Mouse (Mus musculus) CD4-positive, CD25-positive, alpha-beta regulatory T cell, adult 2 months (primary cell): ENCODE data around the gene Map3k21.

Source experiments
- DNase-seq: peaks from one replicate; pipeline ENCODE4 v3.0.0-alpha.2; 2012; ENCODE audit warnings: low read depth, low spot score

Gene Map3k21

GRCm38 (mm10) chr8:125910365-125911228, at the start of gene Map3k21:
Gene Map3k21 (plus strand): TSS chr8:125910450.
- no peak for DNase-seq

DNA sequence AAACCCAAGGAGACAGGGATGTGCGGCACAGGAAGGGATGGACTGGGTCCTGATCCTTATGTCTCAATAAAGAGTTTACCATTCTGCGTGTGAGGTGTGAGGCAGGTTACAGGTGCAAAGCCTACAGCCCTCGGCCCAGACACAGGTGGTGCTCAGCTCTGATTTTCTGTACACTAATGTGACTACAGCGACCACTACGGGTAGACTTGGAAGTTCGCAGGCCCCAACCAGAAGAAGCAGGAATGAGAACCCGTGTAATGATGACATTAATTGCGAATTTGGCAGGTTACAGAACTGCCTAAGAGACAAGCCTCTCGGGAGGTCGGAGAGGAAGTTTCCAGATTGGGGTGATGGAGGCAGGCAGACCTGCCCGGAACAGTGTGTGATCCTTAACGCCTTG, 44.1 kb upstream of the Map3k21 start:
- no peak for DNase-seq

DNA sequence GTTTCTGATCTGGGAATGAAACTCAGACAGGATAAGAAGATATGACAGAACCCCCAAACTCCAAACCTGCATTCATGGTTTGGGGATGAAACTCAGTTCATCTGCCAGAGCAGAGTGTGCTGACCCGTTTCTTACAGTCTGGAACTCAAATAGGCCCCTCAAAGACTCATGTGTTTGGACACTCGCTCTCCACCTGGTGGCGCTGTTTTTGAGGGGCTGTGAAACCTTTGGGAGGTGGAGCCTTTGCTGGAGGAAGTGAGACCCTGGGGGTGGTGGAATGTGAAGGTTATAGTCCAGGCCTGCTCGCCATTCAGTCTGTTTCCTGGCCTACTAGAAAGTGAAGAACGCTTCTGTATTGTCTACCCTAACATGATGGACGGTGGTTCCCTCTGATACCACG, 41.7 kb upstream of the Map3k21 start:
- DNase-seq = no peak

GRCm38 (mm10) chr8:125869739-125870138, 40.5 kb upstream of the Map3k21 start:
- no peak for DNase-seq

GRCm38 (mm10) chr8:125870179-125870702, 40.0 kb upstream of the Map3k21 start:
- DNase-seq = no peak

DNA sequence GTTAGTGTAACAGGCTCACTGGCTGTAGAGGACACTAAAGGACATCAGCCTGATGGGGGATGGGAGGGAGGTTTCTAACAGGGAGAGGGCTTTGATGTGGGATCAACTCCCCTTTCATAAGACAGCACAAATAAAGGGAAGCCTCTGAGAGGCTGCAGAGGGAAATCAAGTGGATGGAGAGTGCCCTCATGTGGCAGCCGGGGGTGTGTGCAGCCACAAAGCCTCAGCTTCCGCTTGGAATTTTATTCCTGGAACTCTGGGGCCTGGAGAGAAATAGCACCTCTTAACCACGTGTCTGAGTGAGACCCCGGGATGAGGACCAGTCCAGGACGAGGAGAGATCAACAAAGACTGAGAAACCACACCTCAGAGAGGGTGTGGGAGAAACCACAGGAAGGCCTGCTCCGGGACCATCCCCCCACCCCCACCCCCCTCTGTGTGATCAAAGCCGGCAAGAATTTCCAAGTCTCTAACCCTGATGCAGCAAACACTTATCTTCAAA, 39.4 kb upstream of the Map3k21 start:
- DNase-seq = peak; percentile 56

DNA sequence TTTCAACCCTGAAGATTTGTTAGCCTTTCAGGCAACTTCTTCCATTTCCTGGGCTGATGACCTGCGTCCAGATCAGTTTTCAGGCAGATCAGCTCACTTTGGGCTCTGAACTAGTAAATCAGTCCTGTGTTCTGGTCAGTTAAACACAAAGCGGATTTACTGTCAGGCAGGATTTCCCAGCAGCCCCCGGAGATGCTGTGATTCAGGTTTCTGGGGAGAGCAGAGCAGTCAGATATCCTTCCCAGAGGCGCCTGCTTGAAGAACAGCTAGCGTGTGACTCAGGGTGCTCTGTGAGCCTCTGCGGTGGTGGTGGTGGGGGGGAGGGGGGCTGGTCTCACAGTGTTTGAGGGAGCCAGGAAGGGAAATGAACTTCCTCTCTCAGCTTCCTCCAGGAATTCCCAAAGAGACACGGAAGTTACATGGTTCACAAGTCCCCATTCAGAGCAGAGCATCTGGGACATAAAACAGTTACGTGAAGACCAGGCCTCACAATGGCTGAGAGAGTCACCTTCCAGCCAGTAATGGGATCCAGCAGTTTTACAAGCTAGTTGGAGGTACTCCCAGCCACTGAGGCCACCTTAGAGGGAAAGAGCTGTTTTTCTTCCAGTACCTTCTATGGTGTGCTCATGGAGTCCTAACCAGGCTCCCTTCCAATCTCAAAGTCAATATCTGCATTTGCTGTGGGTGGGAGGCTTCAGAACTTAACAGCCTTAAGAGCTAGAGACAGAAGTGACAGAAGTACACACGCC, 37.6 kb upstream of the Map3k21 start:
- no peak for DNase-seq

GRCm38 (mm10) chr8:125873250-125873534, 37.1 kb upstream of the Map3k21 start:
- no peak for DNase-seq

DNA sequence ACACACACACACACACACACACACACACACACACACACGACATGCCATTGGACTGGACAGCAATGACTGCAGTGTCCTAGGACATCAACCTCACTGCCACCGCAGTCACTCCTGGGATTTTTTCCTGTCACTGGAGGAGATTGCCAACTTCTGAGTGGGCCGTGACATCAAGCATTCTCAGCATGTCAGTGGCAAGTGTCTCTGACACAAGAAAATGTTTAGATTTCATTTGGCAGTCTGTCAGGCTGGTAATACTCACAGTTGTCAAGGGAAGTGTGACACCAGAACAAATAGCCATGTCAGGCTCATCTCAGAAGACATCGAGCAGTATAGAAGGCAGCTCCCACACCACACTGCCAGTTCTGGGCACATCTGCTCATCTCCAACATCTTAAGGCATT, 29.8 kb upstream of the Map3k21 start:
- no peak for DNase-seq

- no peak for DNase-seq
These were observed 22.7 kb upstream of the Map3k21 start for GRCm38 (mm10) chr8:125887549-125887948.

GRCm38 (mm10) chr8:125889920-125890319, 20.3 kb upstream of the Map3k21 start:
- no peak for DNase-seq

DNA sequence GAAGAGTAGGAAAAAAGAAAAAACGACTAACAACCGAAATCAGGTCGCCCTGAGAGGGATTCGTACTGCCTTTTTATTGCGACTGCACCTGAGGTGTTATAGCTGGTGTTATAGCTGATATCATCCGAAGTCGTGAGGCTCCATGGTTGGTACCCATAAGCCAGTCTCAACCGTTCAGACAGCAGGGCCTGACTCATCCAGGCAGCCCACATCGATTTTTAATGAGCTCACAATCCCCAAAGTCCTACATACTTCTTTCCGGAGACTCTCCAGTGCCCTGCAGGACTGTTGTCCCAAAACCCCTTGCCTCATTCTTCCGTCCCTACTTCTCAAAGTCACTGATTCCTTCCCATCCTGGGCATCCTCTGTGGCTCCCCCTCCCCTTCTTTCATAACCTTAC, 12.9 kb upstream of the Map3k21 start:
- DNase-seq = no peak

DNA sequence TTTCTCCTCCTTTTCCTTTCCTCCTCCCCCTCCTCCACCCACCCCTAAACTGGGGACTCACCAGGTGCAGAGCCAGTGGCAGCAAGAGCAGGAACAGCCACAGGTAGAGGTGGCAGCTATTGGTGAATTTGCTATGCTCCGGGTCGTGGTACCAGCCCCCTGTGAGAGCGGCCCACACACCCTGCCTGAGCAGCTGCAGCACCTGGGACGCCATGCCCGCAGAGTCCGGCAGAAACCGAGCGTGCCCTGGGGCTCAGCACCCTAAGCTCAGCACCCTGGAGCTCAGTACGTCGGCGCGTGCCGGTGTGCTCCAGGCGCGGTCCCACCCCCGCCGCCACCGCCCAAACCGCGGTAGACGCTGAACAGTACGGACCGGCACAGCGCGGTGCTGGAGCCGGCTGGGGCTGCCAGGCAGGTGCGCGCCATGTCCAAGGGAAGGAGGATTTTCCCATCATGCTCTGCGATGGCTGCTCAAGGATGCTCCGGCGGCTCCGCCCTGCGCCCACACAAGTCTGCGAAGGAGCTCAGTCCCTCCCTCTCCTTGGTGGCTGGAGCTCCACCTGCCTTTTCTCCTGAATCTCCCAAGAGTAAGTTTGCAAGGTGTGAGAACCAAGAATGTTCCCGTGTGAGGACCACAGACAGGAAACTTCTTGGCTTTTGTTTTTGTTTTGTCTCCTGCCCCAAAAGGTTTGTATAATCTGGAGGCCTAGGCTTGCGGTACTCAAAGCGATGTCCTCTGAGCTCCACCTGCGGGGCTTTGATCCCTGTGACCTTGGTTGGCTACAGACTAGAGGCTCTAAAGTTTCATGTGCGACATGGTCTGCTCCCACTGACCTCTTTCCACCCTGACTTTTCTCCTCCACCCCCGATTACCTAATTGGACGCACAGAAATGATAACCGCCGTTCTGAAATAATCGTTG, 12.1 kb upstream of the Map3k21 start, which contains the start of gene Pcnx2:
TSS of gene Pcnx2 (minus strand) at position 450 of the 921 bp plus-strand sequence.
- DNase-seq = peak; percentile 9

GRCm38 (mm10) chr8:125898899-125899298, 11.4 kb upstream of the Map3k21 start:
- DNase-seq = peak; percentile 63

DNA sequence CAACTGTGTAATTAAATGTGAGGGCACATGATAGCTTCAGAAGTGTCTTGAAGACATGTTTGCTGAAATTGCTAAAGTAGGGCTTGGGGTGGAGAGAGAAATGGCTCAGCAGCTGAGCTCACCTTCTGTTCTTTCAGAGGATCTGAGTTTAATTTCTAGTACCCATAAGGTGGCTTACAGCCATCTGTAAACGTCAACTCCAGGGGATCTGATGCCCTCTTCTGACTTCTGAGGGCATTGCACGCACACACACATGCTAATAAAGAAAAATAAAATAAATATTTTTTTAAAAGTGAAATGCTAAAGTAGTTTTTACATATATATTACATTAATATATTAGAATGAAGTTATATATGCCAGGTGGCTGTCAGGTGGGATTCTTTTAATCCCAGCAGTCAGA, 9.1 kb upstream of the Map3k21 start:
- peak; percentile 6 for DNase-seq

DNA sequence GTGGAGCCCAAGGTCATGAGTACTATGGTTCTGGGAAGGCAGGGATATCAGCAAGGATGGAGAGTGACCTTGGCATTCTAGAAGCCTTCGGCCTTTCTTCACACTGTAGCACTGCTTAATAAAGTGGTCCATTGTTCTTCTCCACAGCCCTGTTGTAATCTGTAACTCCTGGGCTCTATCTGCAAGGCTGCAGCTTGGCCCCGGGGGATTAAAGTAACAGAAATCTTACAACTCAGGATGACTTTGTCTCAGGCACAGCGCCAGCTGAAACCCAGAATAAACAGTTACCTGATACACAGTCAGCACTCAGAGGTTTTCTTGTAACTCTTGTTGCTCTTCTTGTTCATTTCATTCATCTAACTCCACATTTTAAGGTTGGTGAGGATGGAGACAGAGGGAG, 7.7 kb upstream of the Map3k21 start:
- no peak for DNase-seq

GRCm38 (mm10) chr8:125905341-125905740, 4.9 kb upstream of the Map3k21 start:
- no peak for DNase-seq

DNA sequence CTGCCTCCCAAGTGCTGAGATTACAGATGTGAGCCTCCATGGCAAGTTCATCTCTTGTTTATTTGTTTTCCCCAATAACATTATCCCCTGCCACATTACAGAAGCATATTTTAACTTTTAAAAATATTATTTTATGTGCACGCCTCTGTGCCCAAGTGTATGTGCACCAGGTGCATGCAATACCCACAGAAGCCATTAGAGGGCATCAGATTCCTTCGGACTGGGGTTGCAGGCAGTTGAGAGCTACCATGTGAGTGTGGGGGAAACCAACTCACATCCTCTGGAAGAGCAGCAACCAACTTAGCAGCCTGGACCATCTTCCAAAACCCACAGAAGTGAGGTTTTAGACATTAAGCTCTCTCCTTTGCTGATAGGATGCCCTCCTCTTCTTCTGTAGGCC, 2.9 kb upstream of the Map3k21 start:
- DNase-seq = no peak

DNA sequence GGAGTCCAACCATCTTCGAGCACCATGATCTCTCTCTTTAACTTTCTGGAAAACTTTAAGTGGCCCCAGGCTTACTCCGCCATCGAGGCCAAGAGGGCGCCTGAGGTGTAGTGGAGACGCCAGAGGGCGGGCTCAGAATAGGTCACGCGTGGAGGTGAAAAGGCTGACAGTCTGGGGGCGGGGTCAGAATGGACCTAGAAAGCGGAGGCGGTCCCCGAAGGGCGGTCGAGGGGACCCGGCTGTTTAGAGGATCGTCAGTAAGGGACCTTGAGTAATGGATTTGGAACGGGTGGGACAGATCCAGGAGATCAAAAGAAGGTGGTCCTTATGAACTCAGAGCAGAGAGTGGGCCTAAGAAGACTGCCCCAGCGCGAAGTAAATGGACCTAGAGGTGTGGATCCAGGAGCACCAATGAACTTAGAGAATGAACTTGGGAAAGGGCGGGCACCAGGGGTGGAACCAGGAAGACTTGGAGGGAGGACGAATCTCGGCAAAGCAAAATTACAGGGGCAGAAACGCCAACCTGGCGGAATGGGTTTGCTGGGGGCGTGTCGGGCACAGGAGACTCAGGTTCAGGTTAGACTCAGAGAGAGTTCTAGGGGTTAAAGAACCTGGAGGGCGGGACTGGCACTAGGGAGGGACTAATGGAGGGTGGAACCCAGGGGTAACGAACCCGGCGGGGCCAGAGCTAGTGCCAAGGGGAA, 437 bp upstream of the Map3k21 start:
- no peak for DNase-seq

GRCm38 (mm10) chr8:125911229-125911580, 955 bp downstream of the Map3k21 start:
- DNase-seq = no peak

- no peak for DNase-seq
These were observed 3.0 kb downstream of the Map3k21 start for GRCm38 (mm10) chr8:125913206-125913605.
